Mouse (Mus musculus): ENCODE measurements around the gene Ccdc187. TPM values are rescaled to one million over a fixed set of nuclear protein-coding genes. Genes with fewer than 3 reads are reported as not detected.

Gene Ccdc187
- polyA plus RNA-seq, 1 experiment = not detected

DNA sequence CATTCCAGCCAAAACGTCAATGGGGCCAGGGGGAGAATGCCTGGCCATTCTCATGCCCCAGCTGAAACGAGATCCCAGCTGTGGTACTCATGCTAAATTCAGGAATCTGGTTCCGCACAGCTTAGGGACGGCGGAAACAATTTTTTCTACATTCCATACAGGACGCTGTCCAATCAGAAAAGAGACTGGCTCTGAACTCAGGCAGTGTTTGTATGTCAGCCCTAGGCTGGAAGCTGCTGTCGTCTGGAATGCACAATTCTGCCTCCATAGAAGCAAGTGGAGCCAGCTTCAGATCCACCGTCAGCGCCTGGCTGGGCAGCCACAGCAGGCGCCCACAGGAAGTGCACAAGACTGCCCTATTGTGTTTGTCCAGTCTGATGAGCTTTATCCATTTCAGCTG is 15.4 kb upstream of the Ccdc187 start:
- Histone ChIP-seq H3K79me3 (ENCODE audit: low read depth) (no peaks in the 10 kb centered on the region), H3K79me2 (ENCODE audit: control insufficient read depth, insufficient read depth) (no peaks in the 10 kb centered on the region), H3ac (ENCODE audit: control insufficient read depth, insufficient read length, low read depth) (no peak overlapping the region), H3K27me3 (ENCODE audit: control insufficient read depth, insufficient read depth, insufficient read length) (no peaks in the 10 kb centered on the region), H3K36me3 (ENCODE audit: control insufficient read depth, insufficient read depth) (no peaks in the 10 kb centered on the region), H3K4me3 (ENCODE audit: insufficient read depth, poor library complexity, severe bottlenecking) (no peak overlapping the region)
- TF ChIP-seq MYOD1 (IDR thresholded peaks at IDR 0.05; ENCODE audit: control insufficient read depth, insufficient read length, low read depth) = no peak
- TF ChIP-seq CTCF (IDR thresholded peaks at IDR 0.05; ENCODE audit: control insufficient read depth, insufficient read depth, insufficient read length) = no peak
- no peak for TF ChIP-seq MAX (IDR thresholded peaks at IDR 0.05)
- TF ChIP-seq FOSL1 (IDR thresholded peaks at IDR 0.05; ENCODE audit: insufficient read depth, low read length, poor library complexity, severe bottlenecking) = no peak
- TF ChIP-seq CEBPB (IDR thresholded peaks at IDR 0.05; ENCODE audit: low read depth) = no peak
- no peak for TF ChIP-seq USF1 (IDR thresholded peaks at IDR 0.05; ENCODE audit: low read depth)
- TF ChIP-seq MYOG (IDR thresholded peaks at IDR 0.05; ENCODE audit: control insufficient read depth, extremely low read depth, insufficient read length) = no peak

DNA sequence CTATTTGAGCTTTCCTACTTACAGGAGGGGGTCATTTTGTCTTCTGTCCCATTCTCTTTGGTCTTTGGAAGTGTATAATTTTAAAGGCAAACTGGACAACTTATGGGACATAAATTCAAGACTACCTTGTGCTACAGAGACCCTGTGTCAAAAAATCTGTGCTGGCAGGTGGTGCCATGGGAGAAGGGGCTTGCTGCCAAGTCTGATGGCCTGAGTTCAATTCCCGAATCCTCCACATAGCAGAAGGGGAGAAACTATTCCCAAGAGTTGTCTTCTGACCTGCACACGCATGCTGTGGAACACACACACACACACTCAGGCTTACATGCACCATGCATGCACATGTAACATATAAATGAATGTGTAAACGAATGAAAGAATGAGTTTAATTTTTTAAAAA is 12.3 kb upstream of the Ccdc187 start:
- TF ChIP-seq USF1 (IDR thresholded peaks at IDR 0.05; ENCODE audit: low read depth) (no peak), MYOD1 (IDR thresholded peaks at IDR 0.05; ENCODE audit: control insufficient read depth, insufficient read length, low read depth) (no peak), FOSL1 (IDR thresholded peaks at IDR 0.05; ENCODE audit: insufficient read depth, low read length, poor library complexity, severe bottlenecking) (no peak), CTCF (IDR thresholded peaks at IDR 0.05; ENCODE audit: control insufficient read depth, insufficient read depth, insufficient read length) (no peak), MAX (IDR thresholded peaks at IDR 0.05) (no peak), CEBPB (IDR thresholded peaks at IDR 0.05; ENCODE audit: low read depth) (no peak), MYOG (IDR thresholded peaks at IDR 0.05; ENCODE audit: control insufficient read depth, extremely low read depth, insufficient read length) (no peak)
- Histone ChIP-seq H3ac (ENCODE audit: control insufficient read depth, insufficient read length, low read depth) (no peak overlapping the region), H3K79me2 (ENCODE audit: control insufficient read depth, insufficient read depth) (no peaks in the 10 kb centered on the region), H3K27me3 (ENCODE audit: control insufficient read depth, insufficient read depth, insufficient read length) (no peaks in the 10 kb centered on the region), H3K79me3 (ENCODE audit: low read depth) (no peaks in the 10 kb centered on the region), H3K4me3 (ENCODE audit: insufficient read depth, poor library complexity, severe bottlenecking) (no peak overlapping the region), H3K36me3 (ENCODE audit: control insufficient read depth, insufficient read depth) (no peaks in the 10 kb centered on the region)

DNA sequence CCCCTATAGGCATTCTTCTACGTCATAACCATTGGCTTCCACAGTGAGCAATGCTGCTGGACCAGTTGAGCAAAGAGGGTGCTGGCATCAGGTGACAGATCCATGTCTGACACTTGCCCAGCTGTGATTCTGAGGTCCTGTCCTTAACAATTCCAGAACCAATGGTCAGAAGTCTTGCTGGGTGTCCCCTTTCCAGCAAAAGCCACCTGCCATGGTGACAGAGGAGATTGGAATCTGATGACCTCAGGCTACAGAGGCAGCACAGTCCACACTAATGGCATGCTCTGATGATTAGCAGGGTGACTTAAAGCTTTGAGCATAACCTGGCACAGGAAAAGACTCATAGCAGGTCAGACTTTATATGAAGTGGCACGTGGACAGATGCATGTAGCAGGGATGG is 11.2 kb upstream of the Ccdc187 start:
- TF ChIP-seq CTCF (IDR thresholded peaks at IDR 0.05; ENCODE audit: control insufficient read depth, insufficient read depth, insufficient read length) (no peak), MYOD1 (IDR thresholded peaks at IDR 0.05; ENCODE audit: control insufficient read depth, insufficient read length, low read depth) (peak; percentile 62), USF1 (IDR thresholded peaks at IDR 0.05; ENCODE audit: low read depth) (no peak)
- H3K36me3 ChIP-seq (ENCODE audit: control insufficient read depth, insufficient read depth) = no peaks in the 10 kb centered on the region
- no peaks in the 10 kb centered on the region for H3K79me2 ChIP-seq (ENCODE audit: control insufficient read depth, insufficient read depth)
- no peaks in the 10 kb centered on the region for H3K79me3 ChIP-seq (ENCODE audit: low read depth)
- no peaks in the 10 kb centered on the region for H3K27me3 ChIP-seq (ENCODE audit: control insufficient read depth, insufficient read depth, insufficient read length)
- no peak overlapping the region for H3K4me3 ChIP-seq (ENCODE audit: insufficient read depth, poor library complexity, severe bottlenecking)
- no peak overlapping the region for H3ac ChIP-seq (ENCODE audit: control insufficient read depth, insufficient read length, low read depth)

DNA sequence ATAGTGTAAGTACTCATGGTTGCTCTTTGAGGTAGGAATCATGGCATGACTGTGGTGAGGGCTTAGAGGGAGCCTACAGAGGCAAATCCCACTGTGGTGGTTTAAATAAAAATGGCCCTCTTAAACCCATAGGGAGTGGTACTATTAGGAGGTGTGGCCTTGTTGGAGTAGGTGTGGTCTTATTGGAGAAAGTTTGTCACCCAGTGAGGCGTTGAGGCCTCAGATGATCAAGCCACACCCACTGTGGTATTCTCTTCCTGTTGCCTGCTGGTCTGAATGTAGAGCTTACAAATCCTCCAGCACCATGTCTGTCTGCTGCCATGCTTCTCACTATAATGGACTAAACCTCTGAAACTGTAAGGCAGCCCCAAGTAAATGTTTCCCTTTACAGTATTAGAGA is 10.4 kb upstream of the Ccdc187 start:
- no peaks in the 10 kb centered on the region for H3K79me2 ChIP-seq (ENCODE audit: control insufficient read depth, insufficient read depth)
- no peak overlapping the region for H3ac ChIP-seq (ENCODE audit: control insufficient read depth, insufficient read length, low read depth)
- H3K27me3 ChIP-seq (ENCODE audit: control insufficient read depth, insufficient read depth, insufficient read length) = peaks cover 2% of the 10 kb centered on the region
- no peaks in the 10 kb centered on the region for H3K36me3 ChIP-seq (ENCODE audit: control insufficient read depth, insufficient read depth)
- TF ChIP-seq CEBPB (IDR thresholded peaks at IDR 0.05; ENCODE audit: low read depth) = no peak
- no peak for TF ChIP-seq MAX (IDR thresholded peaks at IDR 0.05)
- TF ChIP-seq MYOG (IDR thresholded peaks at IDR 0.05; ENCODE audit: control insufficient read depth, extremely low read depth, insufficient read length) = no peak
- no peak for TF ChIP-seq FOSL1 (IDR thresholded peaks at IDR 0.05; ENCODE audit: insufficient read depth, low read length, poor library complexity, severe bottlenecking)
- TF ChIP-seq USF1 (IDR thresholded peaks at IDR 0.05; ENCODE audit: low read depth) = no peak
- TF ChIP-seq CTCF (IDR thresholded peaks at IDR 0.05; ENCODE audit: control insufficient read depth, insufficient read depth, insufficient read length) = no peak
- TF ChIP-seq MYOD1 (IDR thresholded peaks at IDR 0.05; ENCODE audit: control insufficient read depth, insufficient read length, low read depth) = no peak
- H3K4me3 ChIP-seq (ENCODE audit: insufficient read depth, poor library complexity, severe bottlenecking) = no peak overlapping the region
- no peaks in the 10 kb centered on the region for H3K79me3 ChIP-seq (ENCODE audit: low read depth)

DNA sequence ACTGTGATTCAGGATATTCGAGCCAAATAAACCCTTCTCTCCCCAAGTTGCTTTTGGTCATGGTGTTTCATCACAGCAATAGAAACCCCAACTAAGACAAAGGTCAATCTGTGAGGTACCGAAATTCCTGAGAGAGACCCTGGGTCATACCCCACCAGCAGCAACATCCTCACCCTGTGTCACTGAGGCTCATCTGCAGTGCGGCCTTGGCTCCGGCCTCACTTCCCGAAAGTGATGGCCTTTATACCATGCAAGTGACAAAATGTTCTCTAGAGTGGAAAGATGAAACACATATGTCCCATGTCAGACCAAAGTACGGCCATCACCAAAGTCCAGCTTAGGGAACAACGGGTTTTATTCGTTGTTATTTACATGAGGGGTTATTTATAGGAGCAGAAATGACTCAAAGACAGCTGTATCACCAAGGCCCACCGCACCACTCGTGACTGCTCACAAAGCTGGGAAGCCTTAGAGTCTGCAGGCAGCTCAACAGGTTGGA is 7.7 kb upstream of the Ccdc187 start:
- no peak for TF ChIP-seq MYOG (IDR thresholded peaks at IDR 0.05; ENCODE audit: control insufficient read depth, extremely low read depth, insufficient read length)
- TF ChIP-seq CEBPB (IDR thresholded peaks at IDR 0.05; ENCODE audit: low read depth) = no peak
- TF ChIP-seq CTCF (IDR thresholded peaks at IDR 0.05; ENCODE audit: control insufficient read depth, insufficient read depth, insufficient read length) = no peak
- no peak for TF ChIP-seq MAX (IDR thresholded peaks at IDR 0.05)
- no peak for TF ChIP-seq FOSL1 (IDR thresholded peaks at IDR 0.05; ENCODE audit: insufficient read depth, low read length, poor library complexity, severe bottlenecking)
- no peak for TF ChIP-seq USF1 (IDR thresholded peaks at IDR 0.05; ENCODE audit: low read depth)
- no peak for TF ChIP-seq MYOD1 (IDR thresholded peaks at IDR 0.05; ENCODE audit: control insufficient read depth, insufficient read length, low read depth)
- no peak overlapping the region for H3ac ChIP-seq (ENCODE audit: control insufficient read depth, insufficient read length, low read depth)
- H3K4me3 ChIP-seq (ENCODE audit: insufficient read depth, poor library complexity, severe bottlenecking) = no peak overlapping the region
- no peaks in the 10 kb centered on the region for H3K79me3 ChIP-seq (ENCODE audit: low read depth)
- no peaks in the 10 kb centered on the region for H3K36me3 ChIP-seq (ENCODE audit: control insufficient read depth, insufficient read depth)
- H3K79me2 ChIP-seq (ENCODE audit: control insufficient read depth, insufficient read depth) = no peaks in the 10 kb centered on the region
- H3K27me3 ChIP-seq (ENCODE audit: control insufficient read depth, insufficient read depth, insufficient read length) = peaks cover 4% of the 10 kb centered on the region

DNA sequence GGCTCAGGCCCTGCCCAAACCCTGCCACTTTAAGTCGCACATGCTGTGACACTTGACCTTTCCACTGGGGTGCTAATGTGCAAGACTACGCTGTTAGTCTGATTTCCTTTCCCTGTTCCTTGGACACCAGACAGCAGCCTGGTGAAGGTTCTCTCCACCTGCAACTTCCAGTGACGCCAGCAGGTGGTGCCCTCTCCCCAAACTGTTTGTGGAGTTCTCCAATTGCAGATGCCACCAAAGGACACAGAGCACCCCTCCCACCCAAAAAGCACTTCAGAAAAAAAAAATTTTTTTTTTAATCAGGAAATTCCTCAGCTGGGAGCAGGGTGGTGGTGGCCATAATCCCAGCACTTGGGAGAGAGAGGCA is 6.4 kb upstream of the Ccdc187 start:
- no peaks in the 10 kb centered on the region for H3K79me2 ChIP-seq (ENCODE audit: control insufficient read depth, insufficient read depth)
- peak; percentile 66 for TF ChIP-seq CTCF (IDR thresholded peaks at IDR 0.05; ENCODE audit: control insufficient read depth, insufficient read depth, insufficient read length)
- no peak for TF ChIP-seq USF1 (IDR thresholded peaks at IDR 0.05; ENCODE audit: low read depth)
- no peak for TF ChIP-seq MYOD1 (IDR thresholded peaks at IDR 0.05; ENCODE audit: control insufficient read depth, insufficient read length, low read depth)
- no peaks in the 10 kb centered on the region for H3K36me3 ChIP-seq (ENCODE audit: control insufficient read depth, insufficient read depth)
- H3K27me3 ChIP-seq (ENCODE audit: control insufficient read depth, insufficient read depth, insufficient read length) = peaks cover 4% of the 10 kb centered on the region
- H3ac ChIP-seq (ENCODE audit: control insufficient read depth, insufficient read length, low read depth) = no peak overlapping the region
- H3K79me3 ChIP-seq (ENCODE audit: low read depth) = no peaks in the 10 kb centered on the region
- H3K4me3 ChIP-seq (ENCODE audit: insufficient read depth, poor library complexity, severe bottlenecking) = no peak overlapping the region

Measured in C2C12 (cell line).